Mouse (Mus musculus) myocyte (in vitro differentiated cells): ENCODE measurements at regions not wholly inside any gene's neighbourhood (a gene's known extent, or its start where the extent isn't known, plus 50 kb on each side); places are given as distances from the start of the nearest gene placed in this dataset.

Experiments
- MAX ChIP-seq: IDR thresholded peaks from one replicate; pipeline ENCODE4 v1.6.1; 2011; ENCODE audit warnings: low read depth, mild to moderate bottlenecking, control low read depth
- POLR2AphosphoS2 ChIP-seq: IDR thresholded peaks from one replicate; pipeline ENCODE4 v1.6.1; 2011; ENCODE audit warnings: low read depth, control low read depth; ENCODE audit not compliant: insufficient read length
- USF1 ChIP-seq: IDR thresholded peaks from one replicate; pipeline ENCODE4 v1.6.1; 2011; ENCODE audit warnings: low read depth, mild to moderate bottlenecking, control low read depth, moderate library complexity

DNA sequence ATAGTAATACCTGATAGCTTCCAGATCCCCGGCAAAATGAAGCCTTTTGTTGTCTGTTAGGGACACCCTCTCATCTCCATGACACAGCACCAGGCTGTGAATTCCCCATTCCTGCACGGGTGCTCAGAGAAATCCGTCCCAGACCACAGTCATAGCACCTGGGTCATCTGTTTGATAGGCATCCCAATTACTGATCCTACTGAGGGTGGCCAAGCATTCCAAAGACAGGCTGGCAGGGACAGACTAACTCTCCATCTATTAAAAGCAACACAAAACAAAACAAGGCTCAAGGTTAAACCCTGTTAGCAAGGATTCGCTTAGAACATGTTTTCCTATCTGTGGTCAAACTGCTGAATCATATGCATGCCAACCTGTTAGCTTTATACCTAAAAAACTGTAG, 213.8 kb upstream of the Atp2b1 start:
- TF ChIP-seq POLR2AphosphoS2 (no peak), MAX (no peak), USF1 (no peak)
